Mouse (Mus musculus) erythroblast, embryonic 14.5 days (primary cell): ENCODE measurements around the gene Hacd2.

ENCODE experiments used
- GATA1 ChIP-seq: IDR thresholded peaks from 2 replicates; pipeline ENCODE4 v1.6.1; 2012; ENCODE audit warnings: low read length, inconsistent platforms, mixed read lengths
- TAL1 ChIP-seq: IDR thresholded peaks from 3 replicates; pipeline ENCODE4 v1.6.1; 2012; ENCODE audit warnings: low read length, inconsistent platforms, mixed read lengths

GRCm38 (mm10) chr16:34981009-34981408 is 41.2 kb upstream of the Hacd2 start:
- TF ChIP-seq GATA1 (no peak), TAL1 (no peak)
